Mouse (Mus musculus) T-cell, adult 66 days (primary cell): Measurements from ENCODE around the gene Otof. TPM values are rescaled to one million over a fixed set of nuclear protein-coding genes. Genes with fewer than 3 reads are reported as not detected.

Experiments used
- total RNA-seq, 2 experiments: library from RNA; stranded (reverse); gene quantifications; 3 replicates in 1 of 2; 4 replicates in 1 of 2; pipeline ENCODE4 v1.2.4; 2023

The Otof gene
- under 1 TPM in 1 of 2 experiments, not detected in 1; 0.15 TPM for total RNA-seq

GRCm38 (mm10) chr5:30461821-30462220 is at the start of gene Otof:
Gene Otof, minus strand, starts transcription at chr5:30461932.

DNA sequence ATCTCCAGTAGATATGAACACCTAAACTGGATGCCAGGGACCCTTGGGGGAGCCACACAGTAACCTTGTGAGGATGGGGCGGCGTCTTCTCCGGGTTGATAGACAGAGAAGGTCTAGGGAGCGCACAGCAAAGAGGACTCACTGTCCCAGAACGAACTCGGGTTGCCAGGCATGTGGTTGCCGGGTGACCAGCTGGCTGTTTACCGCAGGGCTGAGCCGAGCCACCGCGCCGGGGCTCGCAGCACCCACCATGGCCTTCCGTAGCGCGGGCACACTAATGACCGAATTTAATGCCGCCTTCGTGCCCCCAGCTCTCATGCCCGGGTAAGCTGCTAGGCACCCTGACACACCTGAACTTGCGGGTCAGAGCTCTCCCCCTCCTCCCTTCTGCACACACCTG is 4.1 kb upstream of the Otof start, which contains the start of gene 1700001C02Rik:
Gene 1700001C02Rik, plus strand, starts transcription at position 187 of the 400 bp plus-strand sequence.

Other genes with a start within 250 kb of the Otof start
- gene Selenoi, start 229.4 kb downstream of the Otof start, total RNA-seq, result 10 to 100 TPM; 25.2 to 31.5 TPM
- 10 to 100 TPM; 34.5 to 41.5 TPM for gene Drc1, start 180.5 kb downstream of the Otof start, total RNA-seq
- not detected for gene 1700001C02Rik, start 4.1 kb upstream of the Otof start, total RNA-seq
- not detected for gene Cib4, start 83.9 kb upstream of the Otof start, total RNA-seq
- not detected for gene Kcnk3, start 126.2 kb upstream of the Otof start, total RNA-seq
- 10 to 100 TPM; 39.7 to 42.7 TPM for gene Slc35f6, start 186.0 kb upstream of the Otof start, total RNA-seq
- 100 to 1,000 TPM; 111 to 123 TPM for gene Cenpa, start 204.8 kb upstream of the Otof start, total RNA-seq
- gene Dpysl5, start 249.6 kb upstream of the Otof start, total RNA-seq, result under 1 TPM; 0.35 to 0.59 TPM